Mouse (Mus musculus): ENCODE measurements around the gene Klf16. TPM values are rescaled to one million over a fixed set of nuclear protein-coding genes. Genes with fewer than 3 reads are reported as not detected.
A peak's percentile ranks its signal among the peaks of the same experiment; 100 is the strongest.

Gene Klf16
- polyA plus RNA-seq, 1 experiment, result 7.7 TPM

DNA sequence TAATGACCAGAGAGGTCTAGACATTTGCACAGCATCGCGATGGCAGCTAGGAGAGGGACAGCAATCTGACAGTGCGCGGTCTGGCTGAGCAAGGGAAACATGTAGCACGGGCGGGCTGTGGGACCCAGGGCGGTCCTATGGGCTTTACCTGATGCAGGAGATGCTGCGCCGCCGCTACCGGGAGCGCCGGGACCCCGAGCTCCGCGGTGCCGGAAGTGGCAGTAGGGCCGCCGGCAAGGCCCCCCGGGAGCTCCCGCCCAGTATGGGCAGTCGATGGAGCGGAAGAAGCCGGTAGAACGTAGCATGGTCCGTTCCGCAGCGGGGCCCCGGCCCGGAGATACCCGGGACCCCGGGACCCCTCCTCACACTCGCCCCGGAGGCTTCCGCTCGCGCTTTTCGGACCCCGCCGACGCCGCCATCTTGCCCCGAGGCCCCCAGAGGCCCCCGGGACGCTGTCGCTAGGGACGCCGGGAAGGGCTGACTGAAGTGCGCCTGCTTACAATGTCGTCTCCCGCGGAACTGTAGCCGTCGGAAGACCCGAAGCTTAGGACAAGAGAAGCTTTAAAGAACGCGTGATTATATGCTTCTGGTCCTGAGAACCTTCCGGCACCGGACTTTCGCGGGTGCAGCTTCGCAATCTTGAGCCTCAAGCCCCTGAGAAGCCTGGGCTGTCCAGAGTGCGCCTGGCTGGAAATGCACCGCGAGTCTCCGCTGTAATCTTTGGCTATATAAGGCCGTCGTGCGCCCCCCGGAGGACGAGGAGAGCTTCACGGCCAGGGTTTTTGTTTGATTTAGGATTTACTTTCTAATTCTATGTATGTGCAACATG lies 15.8 kb downstream of the Klf16 start, which contains the start of gene Rexo1:
Gene Rexo1 (minus strand): TSS at position 445 of the 829 bp plus-strand sequence.
- Histone ChIP-seq H3K4me1 (ENCODE audit: control insufficient read depth, insufficient read depth, low read length) (peaks cover 26% of the 10 kb centered on the region), H3K4me3 (ENCODE audit: control insufficient read depth, low read depth, low read length) (peak within 1 kb of the TSS; percentile 99), H3K27ac (ENCODE audit: control insufficient read depth, insufficient read depth, low read depth, low read length) (peak within 1 kb of the TSS; percentile 91), H3K27me3 (ENCODE audit: control insufficient read depth, insufficient read depth, low read length) (no peaks in the 10 kb centered on the region), H3K36me3 (ENCODE audit: control insufficient read depth, insufficient read depth, low read length) (no peaks in the 10 kb centered on the region)
- TF ChIP-seq POLR2A (IDR thresholded peaks at IDR 0.05; ENCODE audit: control insufficient read depth, low read depth, low read length), result peak; percentile 38
- TF ChIP-seq CTCF (IDR thresholded peaks at IDR 0.05; ENCODE audit: control insufficient read depth, insufficient read depth, insufficient replicate concordance, low read depth, low read length), result peak; percentile 51; the same call in 1 of the 2 replicates

- H3K4me1 ChIP-seq (ENCODE audit: control insufficient read depth, insufficient read depth, low read length), result peaks cover 24% of the 10 kb centered on the region
- H3K27ac ChIP-seq (ENCODE audit: control insufficient read depth, insufficient read depth, low read depth, low read length), result peak overlapping the region; percentile 91
- H3K4me3 ChIP-seq (ENCODE audit: control insufficient read depth, low read depth, low read length), result peak overlapping the region; percentile 99
- TF ChIP-seq POLR2A (IDR thresholded peaks at IDR 0.05; ENCODE audit: control insufficient read depth, low read depth, low read length), result no peak
- TF ChIP-seq CTCF (IDR thresholded peaks at IDR 0.05; ENCODE audit: control insufficient read depth, insufficient read depth, insufficient replicate concordance, low read depth, low read length), result no peak
- H3K27me3 ChIP-seq (ENCODE audit: control insufficient read depth, insufficient read depth, low read length), result no peaks in the 10 kb centered on the region
- H3K36me3 ChIP-seq (ENCODE audit: control insufficient read depth, insufficient read depth, low read length), result no peaks in the 10 kb centered on the region
Measured at GRCm38 (mm10) chr10:80560621-80561020, 16.5 kb downstream of the Klf16 start.

GRCm38 (mm10) chr10:80559431-80559830 lies 17.7 kb downstream of the Klf16 start:
- Histone ChIP-seq H3K4me1 (ENCODE audit: control insufficient read depth, insufficient read depth, low read length) (peaks cover 24% of the 10 kb centered on the region), H3K27ac (ENCODE audit: control insufficient read depth, insufficient read depth, low read depth, low read length) (no peak overlapping the region), H3K27me3 (ENCODE audit: control insufficient read depth, insufficient read depth, low read length) (no peaks in the 10 kb centered on the region), H3K36me3 (ENCODE audit: control insufficient read depth, insufficient read depth, low read length) (no peaks in the 10 kb centered on the region), H3K4me3 (ENCODE audit: control insufficient read depth, low read depth, low read length) (no peak overlapping the region)
- TF ChIP-seq POLR2A (IDR thresholded peaks at IDR 0.05; ENCODE audit: control insufficient read depth, low read depth, low read length) (no peak), CTCF (IDR thresholded peaks at IDR 0.05; ENCODE audit: control insufficient read depth, insufficient read depth, insufficient replicate concordance, low read depth, low read length) (no peak)

DNA sequence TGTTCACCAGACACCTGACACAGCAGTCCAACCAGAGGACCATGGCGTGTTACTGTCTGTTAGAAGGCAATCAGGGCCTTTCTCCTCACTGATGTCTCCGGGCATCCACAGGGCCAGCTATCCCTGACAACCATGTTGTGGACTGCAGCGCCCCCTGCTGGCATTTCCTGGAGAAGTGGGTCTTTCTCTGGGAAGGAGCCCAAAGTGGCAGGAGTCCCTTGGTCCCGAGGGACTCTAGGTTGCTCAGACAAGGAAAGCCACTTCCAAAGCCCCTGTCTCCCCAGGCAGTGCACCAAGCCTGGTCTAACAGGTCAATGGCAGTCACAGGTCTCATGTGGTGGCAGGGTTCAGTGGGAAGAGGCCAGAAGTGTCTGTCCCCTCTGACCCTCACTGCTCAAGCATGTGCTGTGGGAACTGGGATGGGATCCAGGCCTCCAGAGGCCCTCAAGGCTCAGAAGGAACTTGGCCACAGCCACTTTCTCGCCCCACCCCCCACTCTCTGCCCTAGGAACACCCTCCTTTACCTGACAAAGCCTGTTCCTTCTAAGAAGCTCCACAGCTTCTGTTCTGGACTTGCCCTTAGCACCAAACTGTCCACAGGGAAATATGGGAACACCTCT lies 19.7 kb downstream of the Klf16 start:
- no peak overlapping the region for H3K27ac ChIP-seq (ENCODE audit: control insufficient read depth, insufficient read depth, low read depth, low read length)
- H3K36me3 ChIP-seq (ENCODE audit: control insufficient read depth, insufficient read depth, low read length), result no peaks in the 10 kb centered on the region
- peaks cover 29% of the 10 kb centered on the region for H3K4me1 ChIP-seq (ENCODE audit: control insufficient read depth, insufficient read depth, low read length)
- TF ChIP-seq CTCF (IDR thresholded peaks at IDR 0.05; ENCODE audit: control insufficient read depth, insufficient read depth, insufficient replicate concordance, low read depth, low read length), result peak; percentile 77; the same call in 1 of the 2 replicates
- TF ChIP-seq POLR2A (IDR thresholded peaks at IDR 0.05; ENCODE audit: control insufficient read depth, low read depth, low read length), result no peak
- no peak overlapping the region for H3K4me3 ChIP-seq (ENCODE audit: control insufficient read depth, low read depth, low read length)
- H3K27me3 ChIP-seq (ENCODE audit: control insufficient read depth, insufficient read depth, low read length), result no peaks in the 10 kb centered on the region

GRCm38 (mm10) chr10:80553997-80554396 lies 23.1 kb downstream of the Klf16 start:
- Histone ChIP-seq H3K36me3 (ENCODE audit: control insufficient read depth, insufficient read depth, low read length) (no peaks in the 10 kb centered on the region), H3K27ac (ENCODE audit: control insufficient read depth, insufficient read depth, low read depth, low read length) (peak overlapping the region; percentile 2; the same call in 1 of the 2 replicates)

DNA sequence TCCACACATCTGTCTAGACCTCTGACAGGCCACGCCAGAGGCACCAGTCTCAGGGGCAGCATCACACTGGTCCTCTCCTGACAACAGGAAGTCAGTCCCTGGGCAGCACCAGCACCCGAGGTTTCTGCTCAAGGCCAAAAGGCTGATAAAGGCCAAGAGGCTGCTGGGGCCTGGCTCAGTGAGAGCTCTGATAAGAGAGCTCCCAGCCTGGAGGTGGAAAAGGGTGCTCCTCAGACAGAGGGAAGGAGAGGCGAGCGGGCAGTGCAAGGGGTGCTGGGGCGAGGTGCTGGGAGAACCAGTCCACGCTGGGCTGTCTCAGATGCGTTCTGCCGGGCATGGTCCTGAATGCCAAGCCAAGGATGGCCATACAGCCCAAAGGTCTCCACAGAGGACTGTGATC lies 23.5 kb downstream of the Klf16 start:
- Histone ChIP-seq H3K4me1 (ENCODE audit: control insufficient read depth, insufficient read depth, low read length) (peaks cover 19% of the 10 kb centered on the region), H3K27me3 (ENCODE audit: control insufficient read depth, insufficient read depth, low read length) (no peaks in the 10 kb centered on the region), H3K36me3 (ENCODE audit: control insufficient read depth, insufficient read depth, low read length) (no peaks in the 10 kb centered on the region), H3K27ac (ENCODE audit: control insufficient read depth, insufficient read depth, low read depth, low read length) (peak overlapping the region; percentile 2; the same call in 1 of the 2 replicates), H3K4me3 (ENCODE audit: control insufficient read depth, low read depth, low read length) (no peak overlapping the region)
- TF ChIP-seq CTCF (IDR thresholded peaks at IDR 0.05; ENCODE audit: control insufficient read depth, insufficient read depth, insufficient replicate concordance, low read depth, low read length), result no peak
- TF ChIP-seq POLR2A (IDR thresholded peaks at IDR 0.05; ENCODE audit: control insufficient read depth, low read depth, low read length), result no peak

More at GRCm38 (mm10) chr10:80553997-80554396, 23.1 kb downstream of the Klf16 start:
- Histone ChIP-seq H3K4me1 (ENCODE audit: control insufficient read depth, insufficient read depth, low read length) (peaks cover 19% of the 10 kb centered on the region), H3K4me3 (ENCODE audit: control insufficient read depth, low read depth, low read length) (no peak overlapping the region), H3K27me3 (ENCODE audit: control insufficient read depth, insufficient read depth, low read length) (no peaks in the 10 kb centered on the region)
- TF ChIP-seq POLR2A (IDR thresholded peaks at IDR 0.05; ENCODE audit: control insufficient read depth, low read depth, low read length), result peak; percentile 29; the same call in 1 of the 2 replicates
- TF ChIP-seq CTCF (IDR thresholded peaks at IDR 0.05; ENCODE audit: control insufficient read depth, insufficient read depth, insufficient replicate concordance, low read depth, low read length), result no peak

DNA sequence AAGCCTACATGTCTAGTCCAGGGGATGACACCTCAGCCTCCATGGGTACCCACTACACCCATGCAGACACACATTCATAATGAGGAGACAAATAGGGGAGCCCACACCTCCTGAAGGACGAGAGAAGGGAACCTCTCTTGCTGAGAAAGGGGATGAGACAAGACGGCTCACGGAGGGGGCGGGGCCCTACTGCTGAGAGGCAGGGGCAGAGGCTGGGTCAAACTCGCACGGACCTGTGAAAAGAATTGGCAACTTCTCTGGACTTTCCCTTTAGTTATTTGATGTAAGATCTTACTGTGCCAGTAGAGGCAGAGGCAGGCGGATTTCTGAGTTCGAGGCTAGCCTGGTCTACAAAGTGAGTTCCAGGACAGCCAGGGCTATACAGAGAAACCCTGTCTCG lies 24.8 kb downstream of the Klf16 start:
- no peak overlapping the region for H3K27ac ChIP-seq (ENCODE audit: control insufficient read depth, insufficient read depth, low read depth, low read length)
- H3K36me3 ChIP-seq (ENCODE audit: control insufficient read depth, insufficient read depth, low read length), result no peaks in the 10 kb centered on the region; the same call in 1 of the 2 replicates
- H3K4me3 ChIP-seq (ENCODE audit: control insufficient read depth, low read depth, low read length), result no peak overlapping the region
- peaks cover 9% of the 10 kb centered on the region for H3K4me1 ChIP-seq (ENCODE audit: control insufficient read depth, insufficient read depth, low read length)
- no peaks in the 10 kb centered on the region for H3K27me3 ChIP-seq (ENCODE audit: control insufficient read depth, insufficient read depth, low read length)
- TF ChIP-seq POLR2A (IDR thresholded peaks at IDR 0.05; ENCODE audit: control insufficient read depth, low read depth, low read length) (no peak), CTCF (IDR thresholded peaks at IDR 0.05; ENCODE audit: control insufficient read depth, insufficient read depth, insufficient replicate concordance, low read depth, low read length) (no peak)

Measured in testis, adult 2 months (tissue).